Mouse (Mus musculus) embryonic stem cell, embryonic (primary cell): ENCODE measurements at regions not wholly inside any gene's neighbourhood (a gene's known extent, or its start where the extent isn't known, plus 50 kb on each side); places are given as distances from the start of the nearest gene placed in this dataset.

ENCODE experiments used
- CTCF ChIA-PET, 4 experiments: fragments of 300-600 bp in 2 of 4; fragments of 350-600 bp in 2 of 4; sonication (Branson Sonifier 250); formaldehyde crosslinking; loops; one replicate each; lab custom pipeline; 2022; ENCODE audit warnings: inconsistent platforms in 2 of 4; lab: Charles Lee
- POLR2A ChIA-PET, 4 experiments: fragments of 300-600 bp in 2 of 4; fragments of 350-600 bp in 2 of 4; sonication (Branson Sonifier 250); formaldehyde crosslinking; loops; one replicate each; lab custom pipeline; 2022; ENCODE audit warnings: antibody characterized with exemption in 4 of 4, inconsistent platforms in 1 of 4; lab: Charles Lee

GRCm38 (mm10) chr11:23996250-23996649, 78.6 kb downstream of the A830031A19Rik start:
- ChIA-PET CTCF (interaction anchor here in 2 of 4 experiments (0.6 to 1.1 kb wide), 2 partner anchors 17 to 19 kb away, joined by 3 to 4 read pairs; no protein-coding TSS in a partner anchor), POLR2A (no interaction called here)

- ChIA-PET CTCF (interaction anchor here in 1 of 4 experiments (1.1 kb wide), 1 partner anchor 13 kb away, joined by 3 read pairs; no protein-coding TSS in a partner anchor), POLR2A (no interaction called here)
These were observed 80.7 kb downstream of the A830031A19Rik start for GRCm38 (mm10) chr11:23994160-23994559.

GRCm38 (mm10) chr11:23987532-23988450, 87.1 kb downstream of the A830031A19Rik start:
- POLR2A ChIA-PET = interaction anchor here in 2 of 4 experiments (0.7 to 1.8 kb wide), 2 partner anchors 10 to 625 kb away, joined by 4 to 5 read pairs; no protein-coding TSS in a partner anchor
- CTCF ChIA-PET = interaction anchor here in 2 of 4 experiments (0.7 to 1.2 kb wide), 2 partner anchors 9 to 477 kb away, joined by 3 to 4 read pairs; no protein-coding TSS in a partner anchor

GRCm38 (mm10) chr11:23985231-23985630, 89.6 kb downstream of the A830031A19Rik start:
- POLR2A ChIA-PET = no interaction called here
- CTCF ChIA-PET = no interaction called here

- ChIA-PET CTCF (interaction anchor here (0.7 to 1.5 kb wide), 12 partner anchors 9 to 1058 kb away, joined by 3 to 8 read pairs (median 4); no protein-coding TSS in a partner anchor), POLR2A (interaction anchor here in 1 of 4 experiments (0.7 kb wide), 1 partner anchor 151 kb away, joined by 3 read pairs; no protein-coding TSS in a partner anchor)
These were observed 84.3 kb upstream of the Papolg start for GRCm38 (mm10) chr11:23979332-23979731.

GRCm38 (mm10) chr11:23978300-23978699, 83.2 kb upstream of the Papolg start:
- ChIA-PET POLR2A (interaction anchor here in 2 of 4 experiments (0.6 to 0.7 kb wide), 2 partner anchors 14 to 345 kb away, joined by 3 to 4 read pairs; no protein-coding TSS in a partner anchor), CTCF (interaction anchor here in 3 of 4 experiments (0.6 to 1.5 kb wide), 8 partner anchors 15 to 1518 kb away, joined by 3 to 8 read pairs (median 4); no protein-coding TSS in a partner anchor)

GRCm38 (mm10) chr11:23977096-23977495, 82.0 kb upstream of the Papolg start:
- ChIA-PET POLR2A (no interaction called here), CTCF (no interaction called here)

GRCm38 (mm10) chr11:23954323-23954722, 59.3 kb upstream of the Papolg start:
- ChIA-PET CTCF (interaction anchor here (0.6 to 2.6 kb wide), 23 partner anchors 8 to 901 kb away, joined by 3 to 22 read pairs (median 5); no protein-coding TSS in a partner anchor), POLR2A (interaction anchor here in 3 of 4 experiments (0.6 to 2.3 kb wide), 6 partner anchors 105 to 288 kb away, joined by 3 to 9 read pairs (median 4); partner anchors contain the start of genes Pex13 (in 2 of the 3), Pus10 (in 2 of the 3) and Rel (in 1 of the 3))

- ChIA-PET CTCF (interaction anchor here in 1 of 4 experiments (1.7 kb wide), 1 partner anchor 9 kb away, joined by 6 read pairs; no protein-coding TSS in a partner anchor), POLR2A (interaction anchor here in 1 of 4 experiments (1.3 kb wide), 1 partner anchor 49 kb away, joined by 3 read pairs; no protein-coding TSS in a partner anchor)
These were observed 50.9 kb upstream of the Papolg start for GRCm38 (mm10) chr11:23945966-23946365.
